Mouse (Mus musculus) spleen, adult 2 months (tissue): Measurements from ENCODE around the gene Psmb1. TPM values are rescaled to one million over a fixed set of nuclear protein-coding genes. Genes with fewer than 3 reads are reported as not detected.
"Not testable (repeated sequence)": the region's sequence is repeated elsewhere in the genome, so short reads cannot be mapped to it uniquely, and the experiment has no call there.

Source experiments
- DNase-seq, 2 experiments: peaks; one replicate each; pipeline versions ENCODE4 v3.0.0 to v3.0.0-alpha.2; 2012 to 2021; ENCODE audit warnings: low spot score in 2 of 2, low read depth in 1 of 2
- H3K27ac ChIP-seq: fragments of 200-500 bp; 2 replicates; pipeline ENCODE4 v1.5.1; 2012; ENCODE audit warnings: low read length, inconsistent platforms; ENCODE audit not compliant: insufficient read depth
- H3K27me3 ChIP-seq: fragments of 200-500 bp; 2 replicates; pipeline ENCODE4 v1.6.1; 2012; ENCODE audit warnings: mild to moderate bottlenecking, moderate library complexity, low read length, inconsistent platforms; ENCODE audit not compliant: control insufficient read depth, insufficient read depth
- H3K36me3 ChIP-seq: fragments of 200-500 bp; 2 replicates; pipeline ENCODE4 v1.6.1; 2012; ENCODE audit warnings: mild to moderate bottlenecking, low read length, inconsistent platforms; ENCODE audit not compliant: control insufficient read depth, insufficient read depth
- H3K4me1 ChIP-seq: fragments of 200-500 bp; 2 replicates; pipeline ENCODE4 v1.6.1; 2011; ENCODE audit warnings: inconsistent platforms; ENCODE audit not compliant: control insufficient read depth, insufficient read depth, insufficient read length
- H3K4me3 ChIP-seq: fragments of 200-500 bp; 2 replicates; pipeline ENCODE4 v1.5.1; 2011; ENCODE audit warnings: mild to moderate bottlenecking, inconsistent platforms; ENCODE audit not compliant: insufficient read depth, insufficient read length; ENCODE audit errors: extremely low read depth
- CTCF ChIP-seq: fragments of 200-500 bp; IDR thresholded peaks from 2 replicates; pipeline ENCODE4 v1.5.1; 2011; ENCODE audit warnings: mild to moderate bottlenecking, inconsistent platforms; ENCODE audit not compliant: insufficient read depth, insufficient read length, insufficient replicate concordance; ENCODE audit errors: extremely low read depth
- POLR2A ChIP-seq: fragments of 200-500 bp; IDR thresholded peaks from 2 replicates; pipeline ENCODE4 v1.6.1; 2011; ENCODE audit warnings: low read depth, low read length, inconsistent platforms
- WGBS: fragments of 180-500 bp; shearing (Covaris S2); methylation state at CpG from one replicate; pipeline ENCODE4 v1.1.7; 2018; 5-methylcytosine and 5-hydroxymethylcytosine counted together
- polyA plus RNA-seq: library from polyadenylated mRNA; depleted of rRNA; stranded (reverse); fragments of >200 nt; gene quantifications from 2 replicates; pipeline ENCODE4 v1.2.3, GENCODE M21; 2012; rRNA removed

The Psmb1 gene
- polyA plus RNA-seq = 38.3 and 63.0 TPM in 2 replicates

DNA sequence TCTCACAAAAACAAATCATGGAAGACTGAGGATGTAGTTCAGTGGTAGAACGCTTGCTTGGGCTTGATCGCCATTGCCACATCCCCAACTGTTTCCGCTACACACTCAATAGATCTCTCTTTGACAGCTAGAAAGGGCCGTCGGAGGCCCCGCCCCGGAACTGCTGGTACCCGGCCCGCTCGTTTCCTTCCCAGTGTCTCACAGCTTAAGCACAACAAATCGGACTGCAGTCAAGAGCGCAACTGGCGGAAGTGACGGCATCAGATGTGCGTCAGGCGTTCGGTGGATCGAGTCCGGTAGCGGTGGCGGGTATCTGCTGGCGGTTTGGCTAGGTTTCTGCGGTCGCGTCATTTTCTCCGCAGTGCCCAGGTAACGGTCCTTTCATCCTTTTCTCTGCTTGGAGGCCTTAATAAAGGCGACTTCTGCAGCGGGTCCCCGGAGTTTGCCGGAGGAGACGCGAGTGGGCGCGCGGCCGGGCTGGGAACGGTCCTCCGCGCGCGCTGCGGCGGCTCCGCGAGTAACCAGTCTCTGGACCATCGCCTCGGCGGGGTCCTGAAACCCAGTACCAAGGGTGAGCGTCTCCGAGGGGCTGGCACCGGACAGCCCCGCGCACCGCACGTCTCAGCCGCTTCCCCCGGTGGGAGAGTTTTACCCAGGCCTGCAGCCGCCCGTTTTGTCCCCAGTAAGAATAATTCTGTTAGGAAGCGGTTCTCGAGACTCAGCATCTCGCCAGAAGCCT, at the start of gene Psmb1, which contains the start of gene Tbp:
TSS of gene Psmb1 (minus strand) at position 96 of the 739 bp plus-strand sequence.
TSS of gene Tbp (plus strand) at position 233 of the 739 bp plus-strand sequence.
- WGBS = under 1% methylated on average over 63 of the region's 63 CpGs
- Histone ChIP-seq H3K36me3 (peaks cover 8% of the 10 kb centered on the region), H3K4me3 (peak within 1 kb of the TSS; percentile 77), H3K27me3 (no peaks in the 10 kb centered on the region), H3K4me1 (peaks cover 7% of the 10 kb centered on the region), H3K27ac (peak within 1 kb of the TSS; percentile 78)
- peak; percentile 54 for TF ChIP-seq POLR2A
- no peak for TF ChIP-seq CTCF
- DNase-seq = peak; percentile 95 to 97

DNA sequence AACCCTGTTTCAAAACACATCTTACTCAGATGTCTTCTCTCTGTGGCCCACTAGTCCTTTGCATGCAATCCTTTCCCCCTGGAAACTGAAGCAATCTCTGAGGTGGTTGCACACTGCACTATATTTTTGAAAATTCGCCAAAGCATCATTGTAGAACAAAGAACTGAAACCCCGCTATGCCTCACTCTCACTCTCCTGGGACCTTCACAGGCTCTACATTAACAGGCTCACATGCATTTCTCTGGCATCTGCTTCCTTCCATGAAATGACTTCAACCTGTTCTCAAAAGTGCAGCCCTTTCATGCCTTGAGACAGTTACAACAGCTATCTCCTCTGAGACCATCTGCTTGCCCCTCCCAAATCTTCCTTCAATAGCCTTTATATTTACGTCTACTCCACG, 46.9 kb upstream of the Psmb1 start:
- DNase-seq = peak; percentile 14 to 26
- TF ChIP-seq CTCF (no peak), POLR2A (no peak)
- H3K27me3 ChIP-seq = no peaks in the 10 kb centered on the region
- no peaks in the 10 kb centered on the region for H3K36me3 ChIP-seq
- 42% methylated on average over 4 of the region's 4 CpGs for whole genome bisulfite sequencing
- no peaks in the 10 kb centered on the region for H3K4me1 ChIP-seq
- H3K27ac ChIP-seq = peak overlapping the region; percentile 33; the same call in 1 of the 2 replicates
- no peak overlapping the region for H3K4me3 ChIP-seq

DNA sequence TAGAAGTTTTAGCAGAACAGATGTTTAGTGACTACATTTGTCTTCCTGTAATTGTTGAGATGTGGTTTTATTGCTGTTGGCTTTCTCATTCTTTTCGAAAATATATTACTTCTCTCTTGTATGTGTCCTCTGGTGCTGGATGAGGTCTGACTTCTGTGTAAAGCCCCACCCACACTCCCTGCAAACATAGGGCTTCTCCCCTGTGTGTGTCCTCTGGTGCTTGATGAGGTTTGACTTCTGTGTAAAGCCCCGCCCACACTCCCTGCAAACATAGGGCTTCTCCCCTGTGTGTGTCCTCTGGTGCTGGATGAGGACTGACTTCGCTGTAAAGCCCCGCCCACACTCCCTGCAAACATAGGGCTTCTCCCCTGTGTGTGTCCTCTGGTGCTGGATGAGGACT, 44.3 kb upstream of the Psmb1 start:
- not testable (repeated sequence) for DNase-seq, H3K27ac ChIP-seq, H3K27me3 ChIP-seq, H3K36me3 ChIP-seq, H3K4me3 ChIP-seq, H3K4me1 ChIP-seq
- 85% methylated on average over 4 of the region's 4 CpGs for WGBS

DNA sequence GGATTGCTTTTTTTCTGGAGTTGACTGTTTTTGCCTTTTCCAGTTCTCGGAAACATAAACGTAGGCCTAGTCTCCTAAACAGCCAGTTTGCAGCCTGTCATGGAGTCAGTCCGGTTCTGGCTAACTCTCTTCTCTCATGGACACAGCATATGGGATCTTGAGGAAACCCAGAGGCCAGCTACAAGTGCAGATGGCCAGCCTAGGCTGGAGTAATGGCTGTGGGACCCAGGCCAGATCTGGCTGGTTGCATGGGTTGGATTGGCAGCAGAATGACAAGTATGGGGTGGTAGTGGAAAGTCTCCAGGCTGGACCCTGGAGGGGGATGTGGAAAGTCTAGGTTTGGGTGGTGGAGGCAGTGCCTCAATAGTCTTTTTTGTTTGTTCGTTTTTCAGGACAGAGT, 40.8 kb upstream of the Psmb1 start:
- Histone ChIP-seq H3K36me3 (no peaks in the 10 kb centered on the region), H3K4me1 (peaks cover 5% of the 10 kb centered on the region), H3K4me3 (no peak overlapping the region), H3K27me3 (peaks cover 5% of the 10 kb centered on the region), H3K27ac (no peak overlapping the region)
- 80% methylated on average over 4 of the region's 4 CpGs for WGBS
- no peak for DNase-seq
- TF ChIP-seq CTCF (no peak), POLR2A (no peak)

DNA sequence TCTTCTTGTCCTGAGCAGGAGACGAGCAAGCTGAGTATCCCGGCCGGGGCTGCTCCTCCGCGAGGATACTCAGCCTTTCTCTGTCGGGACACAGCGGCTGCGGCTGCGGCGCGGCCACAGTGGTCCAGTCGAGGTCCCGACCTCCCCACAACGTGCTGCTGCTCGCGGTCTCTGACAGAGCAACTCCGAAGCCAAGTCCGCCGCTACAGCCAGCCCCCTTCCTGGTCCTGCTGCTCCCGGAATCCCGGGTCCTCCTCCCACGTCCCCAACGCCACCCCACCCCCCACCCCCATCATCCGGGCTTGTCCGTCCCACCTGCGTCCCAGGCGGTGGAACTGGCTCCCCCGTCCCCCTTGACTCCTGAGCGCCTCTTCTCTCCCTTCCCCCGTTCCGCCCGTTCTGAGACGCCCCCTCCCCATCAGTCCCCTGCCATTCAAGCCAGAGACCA, 36.9 kb upstream of the Psmb1 start:
- Histone ChIP-seq H3K27ac (no peak overlapping the region), H3K27me3 (peaks cover 5% of the 10 kb centered on the region), H3K36me3 (no peaks in the 10 kb centered on the region), H3K4me3 (peak overlapping the region; percentile 50; the same call in 1 of the 2 replicates), H3K4me1 (peaks cover 5% of the 10 kb centered on the region)
- no peak for TF ChIP-seq POLR2A
- TF ChIP-seq CTCF = no peak
- no peak for DNase-seq
- WGBS = 2% methylated on average over 33 of the region's 33 CpGs

DNA sequence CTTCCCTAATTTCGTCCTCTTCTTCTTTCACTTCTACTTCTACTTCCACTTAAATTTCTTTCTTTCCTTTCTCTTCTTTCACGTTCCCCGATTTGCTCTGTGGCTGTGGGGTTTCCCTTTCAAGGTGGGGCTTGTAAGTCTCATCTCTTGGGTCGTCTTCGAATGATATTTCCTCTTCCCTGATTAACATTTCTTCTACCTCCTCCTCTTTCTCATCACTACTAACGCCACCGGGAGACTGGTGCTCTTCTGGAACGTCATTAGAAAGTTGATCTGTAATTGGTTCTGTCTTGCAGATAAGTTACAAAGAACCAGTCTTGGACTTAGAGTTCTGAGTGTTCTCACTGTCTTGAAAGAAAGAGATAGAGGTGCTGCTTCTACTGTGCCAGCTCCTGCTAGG, 36.4 kb upstream of the Psmb1 start:
- H3K4me3 ChIP-seq = peak overlapping the region; percentile 50; the same call in 1 of the 2 replicates
- DNase-seq = no peak
- H3K36me3 ChIP-seq = no peaks in the 10 kb centered on the region
- H3K4me1 ChIP-seq = peaks cover 5% of the 10 kb centered on the region
- H3K27ac ChIP-seq = no peak overlapping the region
- TF ChIP-seq POLR2A (no peak), CTCF (no peak)
- 6% methylated on average over 8 of the region's 8 CpGs for WGBS
- peaks cover 5% of the 10 kb centered on the region for H3K27me3 ChIP-seq

DNA sequence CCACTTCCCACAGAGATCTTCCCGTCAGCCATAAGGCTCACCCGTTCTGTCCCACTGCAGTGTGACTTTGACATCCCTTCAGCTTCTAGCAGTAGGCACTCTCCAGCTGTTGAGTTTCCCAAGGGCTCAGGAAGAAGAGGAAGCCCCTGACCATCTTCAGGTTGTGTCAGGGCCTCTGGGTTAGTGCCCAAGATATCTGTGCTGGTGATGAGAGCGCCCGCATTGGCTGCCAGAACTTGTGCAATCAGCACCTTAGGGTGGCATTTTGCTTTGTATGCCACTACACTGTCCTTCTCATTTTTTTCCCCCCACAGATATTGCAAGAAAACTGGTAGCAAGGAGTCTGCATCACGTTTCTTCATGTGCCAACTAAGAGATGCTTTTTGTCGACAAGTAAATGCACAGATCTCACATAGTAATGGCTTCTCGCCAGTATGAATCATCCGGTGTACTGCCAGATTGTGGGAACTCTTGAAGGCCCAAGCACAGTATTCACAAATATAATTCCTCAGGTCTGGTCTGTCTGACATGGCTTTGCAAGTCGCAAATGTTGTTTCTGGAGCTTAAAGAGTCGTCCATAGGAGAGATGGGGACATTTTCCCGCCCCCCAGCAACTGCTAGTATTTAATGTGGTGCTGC, 35.7 kb upstream of the Psmb1 start:
- DNase-seq = no peak
- Histone ChIP-seq H3K4me1 (peaks cover 5% of the 10 kb centered on the region), H3K27me3 (peaks cover 5% of the 10 kb centered on the region), H3K36me3 (no peaks in the 10 kb centered on the region), H3K4me3 (no peak overlapping the region), H3K27ac (no peak overlapping the region)
- TF ChIP-seq POLR2A (no peak), CTCF (no peak)
- WGBS = 74% methylated on average over 11 of the region's 11 CpGs
